Mouse (Mus musculus): ENCODE results near the gene Ltn1.

DNA sequence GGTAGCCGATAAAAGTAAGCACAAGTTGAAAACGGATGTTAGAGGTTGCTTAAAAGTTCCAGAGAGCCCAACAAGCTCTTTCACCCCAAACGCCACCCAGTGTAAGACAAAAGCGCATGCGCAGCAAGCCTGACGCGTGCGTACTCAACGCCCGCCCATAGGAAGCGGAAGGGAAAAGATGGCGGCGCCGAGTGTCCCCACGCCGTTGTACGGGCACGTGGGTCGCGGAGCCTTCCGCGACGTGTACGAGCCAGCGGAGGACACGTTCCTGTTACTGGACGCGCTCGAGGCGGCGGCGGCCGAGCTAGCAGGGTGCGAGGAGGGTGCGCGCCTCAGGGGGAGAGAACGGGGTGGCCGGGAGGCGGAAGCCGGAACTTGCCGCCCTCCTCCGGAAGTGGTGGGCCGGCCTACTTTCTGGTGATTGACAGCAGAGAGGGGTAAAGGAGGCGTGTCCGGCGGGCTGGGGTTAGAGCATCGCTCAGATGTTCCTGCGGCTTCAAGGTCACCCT is 78.3 kb downstream of the Ltn1 start, which contains the start of gene N6amt1:
- no peak for TF ChIP-seq CTCF (IDR thresholded peaks at IDR 0.05; ENCODE audit: borderline replicate concordance, insufficient read depth, low read depth, low read length)
- TF ChIP-seq POLR2A (IDR thresholded peaks at IDR 0.05; ENCODE audit: borderline replicate concordance, insufficient read depth, low read length), result peak; percentile 53; the same call in 1 of the 2 replicates

All from cerebellum, adult 2 months (tissue).